Mouse (Mus musculus): ENCODE results near the gene Mypn. TPM values are rescaled to one million over a fixed set of nuclear protein-coding genes. Genes with fewer than 3 reads are reported as not detected.

Gene Mypn
- polyA plus RNA-seq, 1 experiment from 2014 or later = 14.4 TPM

- WGBS = 84% methylated on average over 6 of the region's 6 CpGs
- H3K27ac ChIP-seq (ENCODE audit: low read length) = peak overlapping the region; percentile 97; the same call in 1 of the 2 replicates
Measured at GRCm38 (mm10) chr10:63127156-63127555, 76.6 kb downstream of the Mypn start.

GRCm38 (mm10) chr10:63126116-63126515 lies 77.6 kb downstream of the Mypn start:
- Histone ChIP-seq H3K9me3 (replicated peaks; ENCODE audit: control insufficient read depth, low read length) (no peaks in the 10 kb centered on the region), H3K4me1 (ENCODE audit: control insufficient read depth, insufficient read depth, low read length) (peaks cover 4% of the 10 kb centered on the region; the same call in 1 of the 2 replicates), H3K27me3 (ENCODE audit: control insufficient read depth, insufficient read depth, low read length) (no peaks in the 10 kb centered on the region), H3K27ac (ENCODE audit: low read length) (no peak overlapping the region), H3K4me3 (ENCODE audit: low read length) (no peak overlapping the region), H3K9ac (ENCODE audit: low read length) (no peak overlapping the region), H3K4me2 (ENCODE audit: low read depth, low read length) (no peak overlapping the region), H3K36me3 (ENCODE audit: control insufficient read depth, insufficient read depth) (peaks cover 18% of the 10 kb centered on the region)
- ATAC-seq (replicated peaks; ENCODE audit: extremely low read depth, insufficient read depth, low FRiP score) = no peak
- WGBS = 81% methylated on average over 4 of the region's 4 CpGs

More at GRCm38 (mm10) chr10:63127156-63127555, 76.6 kb downstream of the Mypn start:
- ATAC-seq (replicated peaks; ENCODE audit: extremely low read depth, insufficient read depth, low FRiP score) = no peak
- Histone ChIP-seq H3K27me3 (ENCODE audit: control insufficient read depth, insufficient read depth, low read length) (no peaks in the 10 kb centered on the region), H3K4me1 (ENCODE audit: control insufficient read depth, insufficient read depth, low read length) (peaks cover 4% of the 10 kb centered on the region; the same call in 1 of the 2 replicates), H3K4me3 (ENCODE audit: low read length) (no peak overlapping the region), H3K9ac (ENCODE audit: low read length) (no peak overlapping the region), H3K9me3 (replicated peaks; ENCODE audit: control insufficient read depth, low read length) (no peaks in the 10 kb centered on the region), H3K4me2 (ENCODE audit: low read depth, low read length) (no peak overlapping the region), H3K36me3 (ENCODE audit: control insufficient read depth, insufficient read depth) (peaks cover 18% of the 10 kb centered on the region)

- H3K27ac ChIP-seq (ENCODE audit: low read length) = no peak overlapping the region
- 46% methylated on average over 11 of the region's 11 CpGs for WGBS
- H3K4me1 ChIP-seq (ENCODE audit: control insufficient read depth, insufficient read depth, low read length) = peaks cover 4% of the 10 kb centered on the region; the same call in 1 of the 2 replicates
- H3K4me2 ChIP-seq (ENCODE audit: low read depth, low read length) = no peak overlapping the region
- H3K27me3 ChIP-seq (ENCODE audit: control insufficient read depth, insufficient read depth, low read length) = no peaks in the 10 kb centered on the region
- no peak overlapping the region for H3K4me3 ChIP-seq (ENCODE audit: low read length)
- H3K36me3 ChIP-seq (ENCODE audit: control insufficient read depth, insufficient read depth) = peaks cover 15% of the 10 kb centered on the region
- no peak overlapping the region for H3K9ac ChIP-seq (ENCODE audit: low read length)
- no peaks in the 10 kb centered on the region for H3K9me3 ChIP-seq (replicated peaks; ENCODE audit: control insufficient read depth, low read length)
- no peak for ATAC-seq (replicated peaks; ENCODE audit: extremely low read depth, insufficient read depth, low FRiP score)
Measured at GRCm38 (mm10) chr10:63125343-63125742, 78.4 kb downstream of the Mypn start.

GRCm38 (mm10) chr10:63124016-63124415 lies 79.7 kb downstream of the Mypn start:
- Histone ChIP-seq H3K4me2 (ENCODE audit: low read depth, low read length) (no peak overlapping the region), H3K9ac (ENCODE audit: low read length) (no peak overlapping the region), H3K4me1 (ENCODE audit: control insufficient read depth, insufficient read depth, low read length) (peaks cover 4% of the 10 kb centered on the region; the same call in 1 of the 2 replicates), H3K9me3 (replicated peaks; ENCODE audit: control insufficient read depth, low read length) (no peaks in the 10 kb centered on the region), H3K36me3 (ENCODE audit: control insufficient read depth, insufficient read depth) (peaks cover 13% of the 10 kb centered on the region), H3K27me3 (ENCODE audit: control insufficient read depth, insufficient read depth, low read length) (no peaks in the 10 kb centered on the region), H3K4me3 (ENCODE audit: low read length) (no peak overlapping the region), H3K27ac (ENCODE audit: low read length) (no peak overlapping the region)
- no peak for ATAC-seq (replicated peaks; ENCODE audit: extremely low read depth, insufficient read depth, low FRiP score)
- WGBS = 86% methylated on average over 10 of the region's 10 CpGs

GRCm38 (mm10) chr10:63123141-63123540 lies 80.6 kb downstream of the Mypn start:
- Histone ChIP-seq H3K4me2 (ENCODE audit: low read depth, low read length) (no peak overlapping the region), H3K27me3 (ENCODE audit: control insufficient read depth, insufficient read depth, low read length) (no peaks in the 10 kb centered on the region), H3K4me3 (ENCODE audit: low read length) (no peak overlapping the region), H3K4me1 (ENCODE audit: control insufficient read depth, insufficient read depth, low read length) (peaks cover 3% of the 10 kb centered on the region; the same call in 1 of the 2 replicates), H3K36me3 (ENCODE audit: control insufficient read depth, insufficient read depth) (peaks cover 13% of the 10 kb centered on the region), H3K9ac (ENCODE audit: low read length) (no peak overlapping the region), H3K27ac (ENCODE audit: low read length) (no peak overlapping the region), H3K9me3 (replicated peaks; ENCODE audit: control insufficient read depth, low read length) (no peaks in the 10 kb centered on the region)
- 76% methylated on average over 8 of the region's 8 CpGs for WGBS
- no peak for ATAC-seq (replicated peaks; ENCODE audit: extremely low read depth, insufficient read depth, low FRiP score)

GRCm38 (mm10) chr10:63122516-63122915 lies 81.2 kb downstream of the Mypn start:
- no peak overlapping the region for H3K4me2 ChIP-seq (ENCODE audit: low read depth, low read length)
- no peaks in the 10 kb centered on the region for H3K27me3 ChIP-seq (ENCODE audit: control insufficient read depth, insufficient read depth, low read length)
- no peak overlapping the region for H3K4me3 ChIP-seq (ENCODE audit: low read length)
- H3K9ac ChIP-seq (ENCODE audit: low read length) = no peak overlapping the region
- H3K4me1 ChIP-seq (ENCODE audit: control insufficient read depth, insufficient read depth, low read length) = no peaks in the 10 kb centered on the region
- no peak for ATAC-seq (replicated peaks; ENCODE audit: extremely low read depth, insufficient read depth, low FRiP score)
- H3K36me3 ChIP-seq (ENCODE audit: control insufficient read depth, insufficient read depth) = peaks cover 14% of the 10 kb centered on the region
- no peak overlapping the region for H3K27ac ChIP-seq (ENCODE audit: low read length)
- H3K9me3 ChIP-seq (replicated peaks; ENCODE audit: control insufficient read depth, low read length) = no peaks in the 10 kb centered on the region
- 38% methylated on average over 8 of the region's 8 CpGs for WGBS

- no peak for ATAC-seq (replicated peaks; ENCODE audit: extremely low read depth, insufficient read depth, low FRiP score)
- 86% methylated on average over 14 of the region's 14 CpGs for WGBS
- H3K9me3 ChIP-seq (replicated peaks; ENCODE audit: control insufficient read depth, low read length) = no peaks in the 10 kb centered on the region
- no peak overlapping the region for H3K27ac ChIP-seq (ENCODE audit: low read length)
- no peak overlapping the region for H3K9ac ChIP-seq (ENCODE audit: low read length)
- no peaks in the 10 kb centered on the region for H3K27me3 ChIP-seq (ENCODE audit: control insufficient read depth, insufficient read depth, low read length)
- H3K4me1 ChIP-seq (ENCODE audit: control insufficient read depth, insufficient read depth, low read length) = no peaks in the 10 kb centered on the region
- H3K4me3 ChIP-seq (ENCODE audit: low read length) = no peak overlapping the region
- peaks cover 14% of the 10 kb centered on the region for H3K36me3 ChIP-seq (ENCODE audit: control insufficient read depth, insufficient read depth)
- no peak overlapping the region for H3K4me2 ChIP-seq (ENCODE audit: low read depth, low read length)
Measured at GRCm38 (mm10) chr10:63121961-63122360, 81.8 kb downstream of the Mypn start.

- Histone ChIP-seq H3K9me3 (replicated peaks; ENCODE audit: control insufficient read depth, low read length) (no peaks in the 10 kb centered on the region), H3K4me3 (ENCODE audit: low read length) (no peak overlapping the region), H3K4me1 (ENCODE audit: control insufficient read depth, insufficient read depth, low read length) (no peaks in the 10 kb centered on the region), H3K4me2 (ENCODE audit: low read depth, low read length) (no peak overlapping the region), H3K9ac (ENCODE audit: low read length) (no peak overlapping the region), H3K27ac (ENCODE audit: low read length) (no peak overlapping the region), H3K36me3 (ENCODE audit: control insufficient read depth, insufficient read depth) (peaks cover 11% of the 10 kb centered on the region), H3K27me3 (ENCODE audit: control insufficient read depth, insufficient read depth, low read length) (no peaks in the 10 kb centered on the region)
- 73% methylated on average over 14 of the region's 14 CpGs for WGBS
- ATAC-seq (replicated peaks; ENCODE audit: extremely low read depth, insufficient read depth, low FRiP score) = no peak
Measured at GRCm38 (mm10) chr10:63119916-63120315, 83.8 kb downstream of the Mypn start.

- 92% methylated on average over 8 of the region's 8 CpGs for WGBS
- H3K27ac ChIP-seq (ENCODE audit: low read length) = no peak overlapping the region
- no peaks in the 10 kb centered on the region for H3K9me3 ChIP-seq (replicated peaks; ENCODE audit: control insufficient read depth, low read length)
- no peak for ATAC-seq (replicated peaks; ENCODE audit: extremely low read depth, insufficient read depth, low FRiP score)
- H3K4me3 ChIP-seq (ENCODE audit: low read length) = no peak overlapping the region
- H3K4me2 ChIP-seq (ENCODE audit: low read depth, low read length) = no peak overlapping the region
- no peaks in the 10 kb centered on the region for H3K4me1 ChIP-seq (ENCODE audit: control insufficient read depth, insufficient read depth, low read length)
- peaks cover 11% of the 10 kb centered on the region for H3K36me3 ChIP-seq (ENCODE audit: control insufficient read depth, insufficient read depth)
- H3K27me3 ChIP-seq (ENCODE audit: control insufficient read depth, insufficient read depth, low read length) = no peaks in the 10 kb centered on the region
- H3K9ac ChIP-seq (ENCODE audit: low read length) = no peak overlapping the region
Measured at GRCm38 (mm10) chr10:63117583-63117982, 86.2 kb downstream of the Mypn start.
